Mouse (Mus musculus): ENCODE measurements at regions not wholly inside any gene's neighbourhood (a gene's known extent, or its start where the extent isn't known, plus 50 kb on each side); places are given as distances from the start of the nearest gene placed in this dataset.

DNA sequence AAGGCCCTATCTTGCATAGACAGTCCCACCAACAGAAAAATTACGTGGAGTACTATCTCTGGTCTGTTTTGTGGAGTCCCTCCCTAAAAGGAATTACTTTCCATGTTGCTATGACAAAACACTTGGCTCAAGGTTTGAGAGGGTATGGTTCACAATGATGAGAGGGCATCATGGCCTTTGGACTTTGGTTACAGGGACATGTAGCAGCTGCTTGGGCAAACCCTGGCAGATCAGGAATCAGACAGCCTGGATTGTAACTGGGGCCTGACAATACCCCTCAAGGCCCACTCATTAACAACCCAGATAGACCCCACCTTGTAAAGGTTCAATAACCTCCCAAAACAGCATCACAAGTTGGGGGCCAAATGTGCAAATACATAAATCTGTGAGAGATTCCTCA lies 237.0 kb upstream of the Gm21798 start:
- no peak for TF ChIP-seq CTCF (IDR thresholded peaks at IDR 0.05; ENCODE audit: low read depth)
- TF ChIP-seq EP300 (IDR thresholded peaks at IDR 0.05; ENCODE audit: low read depth): no peak
